Mouse (Mus musculus): ENCODE results near the gene Hspa4. TPM values are rescaled to one million over a fixed set of nuclear protein-coding genes. Genes with fewer than 3 reads are reported as not detected.
"Not testable (repeated sequence)": the region's sequence is repeated elsewhere in the genome, so short reads cannot be mapped to it uniquely, and the experiment has no call there.

Hspa4 gene
- polyA plus RNA-seq (2012; rRNA removed) = 49.3 and 60.3 TPM in 2 replicates

GRCm38 (mm10) chr11:53300330-53301166, at the start of gene Hspa4:
Gene Hspa4, minus strand, starts transcription at chr11:53300457.
- peak; percentile 93 for DNase-seq (ENCODE audit: low spot score)

GRCm38 (mm10) chr11:53345738-53346137, 45.5 kb upstream of the Hspa4 start:
- no peak for DNase-seq (ENCODE audit: low spot score)

- no peak for DNase-seq (ENCODE audit: low spot score)
These were observed 45.1 kb upstream of the Hspa4 start for GRCm38 (mm10) chr11:53345328-53345727.

GRCm38 (mm10) chr11:53342711-53343110, 42.5 kb upstream of the Hspa4 start:
- DNase-seq (ENCODE audit: low spot score) = no peak

GRCm38 (mm10) chr11:53341019-53341418, 40.8 kb upstream of the Hspa4 start:
- DNase-seq (ENCODE audit: low spot score) = not testable (repeated sequence)

- no peak for DNase-seq (ENCODE audit: low spot score)
These were observed 37.4 kb upstream of the Hspa4 start for GRCm38 (mm10) chr11:53337684-53338083.

GRCm38 (mm10) chr11:53336924-53337323, 36.7 kb upstream of the Hspa4 start:
- no peak for DNase-seq (ENCODE audit: low spot score)

GRCm38 (mm10) chr11:53336182-53336571, 35.9 kb upstream of the Hspa4 start:
- no peak for DNase-seq (ENCODE audit: low spot score)

- no peak for DNase-seq (ENCODE audit: low spot score)
These were observed 35.4 kb upstream of the Hspa4 start for GRCm38 (mm10) chr11:53335505-53336181.

- no peak for DNase-seq (ENCODE audit: low spot score)
These were observed 31.9 kb upstream of the Hspa4 start for GRCm38 (mm10) chr11:53332076-53332680.

- DNase-seq (ENCODE audit: low spot score) = no peak
These were observed 30.9 kb upstream of the Hspa4 start for GRCm38 (mm10) chr11:53331121-53331520.

GRCm38 (mm10) chr11:53330325-53330724, 30.1 kb upstream of the Hspa4 start:
- no peak for DNase-seq (ENCODE audit: low spot score)

- peak; percentile 56 for DNase-seq (ENCODE audit: low spot score)
These were observed 24.3 kb upstream of the Hspa4 start, which contains the start of gene Zcchc10 for GRCm38 (mm10) chr11:53324512-53324968. Gene Zcchc10, plus strand, starts transcription at chr11:53324679.

- not testable (repeated sequence) for DNase-seq (ENCODE audit: low spot score)
These were observed 19.6 kb upstream of the Hspa4 start for GRCm38 (mm10) chr11:53319867-53320266.

- DNase-seq (ENCODE audit: low spot score) = not testable (repeated sequence)
These were observed 18.3 kb upstream of the Hspa4 start for GRCm38 (mm10) chr11:53318568-53318967.

GRCm38 (mm10) chr11:53318041-53318440, 17.8 kb upstream of the Hspa4 start:
- DNase-seq (ENCODE audit: low spot score) = no peak

- DNase-seq (ENCODE audit: low spot score) = no peak
These were observed 16.7 kb upstream of the Hspa4 start for GRCm38 (mm10) chr11:53316996-53317395.

- no peak for DNase-seq (ENCODE audit: low spot score)
These were observed 14.5 kb upstream of the Hspa4 start for GRCm38 (mm10) chr11:53314770-53315173.

GRCm38 (mm10) chr11:53312823-53313222, 12.6 kb upstream of the Hspa4 start:
- not testable (repeated sequence) for DNase-seq (ENCODE audit: low spot score)

- no peak for DNase-seq (ENCODE audit: low spot score)
These were observed 11.1 kb upstream of the Hspa4 start for GRCm38 (mm10) chr11:53311385-53311784.

GRCm38 (mm10) chr11:53308884-53309310, 8.6 kb upstream of the Hspa4 start:
- no peak for DNase-seq (ENCODE audit: low spot score)

- no peak for DNase-seq (ENCODE audit: low spot score)
These were observed 8.1 kb upstream of the Hspa4 start for GRCm38 (mm10) chr11:53308251-53308864.

Data from urinary bladder, adult 2 months (tissue).